Mouse (Mus musculus) megakaryocyte, embryonic 14.5 days (primary cell): ENCODE data around the gene Spg21.

Experiments
- FLI1 ChIP-seq: IDR thresholded peaks from 2 replicates; pipeline ENCODE4 v1.6.1; 2012; ENCODE audit warnings: low read length, inconsistent platforms, mixed read lengths
- GATA1 ChIP-seq: IDR thresholded peaks from 3 replicates; pipeline ENCODE4 v1.6.1; 2012; ENCODE audit warnings: mixed read lengths, low read length, inconsistent platforms, borderline replicate concordance

DNA sequence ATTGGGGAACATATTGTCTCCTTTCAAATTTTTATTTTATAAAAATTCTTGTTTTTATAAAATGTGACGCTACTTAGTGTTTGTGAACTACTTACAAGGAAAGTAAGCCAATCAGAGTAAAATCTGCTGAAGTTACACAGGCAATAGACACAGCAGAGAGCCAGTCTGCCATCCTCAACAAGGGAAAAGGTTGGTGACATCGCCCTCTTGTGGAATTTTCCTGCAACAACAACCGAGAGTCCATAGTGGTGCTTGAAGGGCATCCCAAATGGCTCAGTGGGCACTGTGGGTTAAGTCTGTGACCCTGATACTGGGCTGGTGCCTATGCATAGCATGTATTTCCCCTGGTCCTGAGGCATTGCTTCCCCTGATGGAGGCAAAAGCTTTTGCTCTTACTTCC, 28.5 kb upstream of the Spg21 start:
- no peak for TF ChIP-seq GATA1
- no peak for TF ChIP-seq FLI1
